Mouse (Mus musculus) skeletal muscle tissue, adult 2 months (tissue): ENCODE results near the gene Ly6g6d.
"Not testable (repeated sequence)": the region's sequence is repeated elsewhere in the genome, so short reads cannot be mapped to it uniquely, and the experiment has no call there.

Source experiments
- DNase-seq: peaks from one replicate; pipeline ENCODE4 v3.0.0-alpha.2; 2012; ENCODE audit warnings: low read depth, low spot score

The Ly6g6d gene

DNA sequence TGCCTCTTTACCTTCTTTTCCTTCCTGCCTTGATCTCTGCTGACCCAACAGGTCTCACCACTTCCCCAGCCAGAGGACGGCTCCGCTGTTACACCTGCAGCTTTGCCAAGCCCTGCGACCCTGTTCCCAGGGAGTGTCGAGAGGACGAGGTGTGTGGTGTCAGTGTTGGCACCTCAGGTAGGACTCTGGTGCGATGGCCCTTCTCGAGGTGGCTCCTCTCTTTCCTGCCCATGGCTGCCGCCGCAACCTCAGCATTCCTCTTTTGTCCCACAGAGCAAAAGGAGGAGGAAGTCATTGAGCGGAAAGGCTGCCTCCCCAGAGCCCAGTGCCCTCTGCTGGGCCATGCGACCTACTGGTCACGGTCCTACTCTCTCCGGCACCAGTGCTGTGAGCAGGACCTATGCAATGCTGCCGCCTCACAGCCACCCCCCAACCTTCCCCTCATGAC lies at the start of gene Ly6g6d:
TSS of gene Ly6g6d (minus strand) at position 280 of the 448 bp plus-strand sequence.
- no peak for DNase-seq

DNA sequence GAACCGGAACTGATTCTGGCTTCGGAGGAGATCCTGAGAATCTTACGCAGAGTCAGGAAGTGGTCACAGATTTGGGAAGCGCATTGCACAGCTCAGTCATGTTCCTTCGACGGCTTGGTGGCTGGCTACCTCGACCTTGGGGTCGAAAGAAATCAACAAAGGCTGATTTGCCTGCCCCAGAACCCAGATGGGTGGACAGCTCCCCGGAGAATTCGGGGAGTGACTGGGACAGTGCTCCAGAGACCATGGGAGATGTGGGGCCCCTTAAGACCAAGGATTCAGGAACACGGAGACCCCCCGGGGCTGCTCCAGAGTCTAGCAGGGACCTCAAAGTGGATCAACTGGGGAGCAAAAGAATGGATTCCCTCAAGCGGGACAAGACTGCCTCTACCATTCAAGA lies 49.2 kb upstream of the Ly6g6d start:
- DNase-seq, result no peak

- peak; percentile 60 for DNase-seq
Observed at GRCm38 (mm10) chr17:35126206-35126611, 48.3 kb upstream of the Ly6g6d start, which contains the start of gene D17H6S53E. D17H6S53E (plus strand) TSS chr17:35126373.

DNA sequence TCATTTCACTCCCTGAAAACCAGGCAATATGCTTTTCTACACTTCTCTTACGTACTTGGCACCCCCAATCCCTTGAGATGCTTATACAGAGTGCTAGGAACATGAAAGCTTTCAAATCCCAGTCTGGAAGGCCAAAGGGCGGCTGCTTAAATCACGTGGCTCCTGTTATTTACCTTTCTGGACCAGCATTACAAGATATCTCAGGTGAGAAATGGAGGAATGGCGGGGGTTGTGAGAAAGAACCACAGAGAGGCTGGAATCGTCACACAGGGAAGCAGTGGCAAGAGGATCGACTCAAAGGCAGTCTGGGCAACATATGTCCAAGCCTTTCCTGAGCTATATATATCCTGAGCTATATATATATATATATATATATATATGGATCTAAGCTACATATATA lies 47.7 kb upstream of the Ly6g6d start:
- no peak for DNase-seq

GRCm38 (mm10) chr17:35125081-35125480 lies 47.2 kb upstream of the Ly6g6d start:
- no peak for DNase-seq

DNA sequence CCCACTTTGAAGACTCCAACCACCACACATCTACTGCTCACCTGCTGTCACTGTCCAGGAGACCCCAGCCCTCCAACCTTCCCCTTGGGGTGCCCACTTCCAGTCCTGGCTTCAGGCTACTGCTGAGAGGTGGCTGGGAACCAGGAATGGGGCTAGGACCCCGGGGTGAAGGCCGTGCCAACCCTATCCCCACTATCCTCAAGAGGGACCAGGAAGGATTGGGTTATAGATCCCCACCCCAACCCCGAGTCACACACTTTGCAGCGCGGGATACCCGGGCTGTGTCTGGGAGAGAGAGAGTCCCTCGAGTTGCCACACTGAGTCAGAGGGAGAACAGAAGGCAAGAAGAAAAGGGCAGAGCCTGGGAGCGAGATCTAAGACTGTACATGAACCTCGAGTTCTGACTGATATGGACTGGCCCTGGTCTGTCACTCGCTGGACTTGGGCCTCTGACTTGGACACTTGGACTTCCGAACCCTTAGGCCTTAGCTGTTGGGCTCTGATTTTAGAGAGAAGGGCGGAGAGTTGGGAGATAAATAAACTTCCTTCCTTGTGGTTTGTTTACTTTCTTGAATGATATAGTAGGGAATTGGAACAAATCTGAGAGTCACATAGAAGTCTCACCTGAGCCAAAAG lies 46.5 kb upstream of the Ly6g6d start:
- DNase-seq, result not testable (repeated sequence)

DNA sequence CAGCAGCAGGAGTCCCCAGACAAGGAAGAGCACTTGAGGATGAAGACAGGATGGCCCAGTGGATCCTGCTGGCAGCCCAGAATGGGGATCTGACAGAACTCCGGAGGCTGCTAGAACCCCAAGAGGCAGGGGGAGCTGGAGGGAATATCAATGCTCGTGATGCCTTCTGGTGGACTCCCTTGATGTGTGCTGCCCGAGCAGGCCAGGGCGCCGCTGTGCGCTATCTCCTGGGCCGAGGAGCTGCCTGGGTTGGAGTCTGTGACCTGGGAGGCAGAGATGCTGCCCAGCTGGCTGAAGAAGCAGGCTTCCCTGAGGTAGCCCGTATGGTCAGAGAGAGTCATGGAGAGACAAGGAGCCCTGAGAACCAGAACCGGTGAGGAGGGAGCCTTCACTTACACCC lies 45.4 kb upstream of the Ly6g6d start:
- not testable (repeated sequence) for DNase-seq

GRCm38 (mm10) chr17:35121871-35122303 lies 44.0 kb upstream of the Ly6g6d start, which contains the start of gene Csnk2b:
Csnk2b (minus strand) TSS chr17:35122053.
- DNase-seq, result peak; percentile 40

- DNase-seq, result peak; percentile 98
Observed at GRCm38 (mm10) chr17:35121143-35121799, 43.4 kb upstream of the Ly6g6d start, which contains the start of gene Gpank1. Gpank1 (plus strand) TSS chr17:35121455.

DNA sequence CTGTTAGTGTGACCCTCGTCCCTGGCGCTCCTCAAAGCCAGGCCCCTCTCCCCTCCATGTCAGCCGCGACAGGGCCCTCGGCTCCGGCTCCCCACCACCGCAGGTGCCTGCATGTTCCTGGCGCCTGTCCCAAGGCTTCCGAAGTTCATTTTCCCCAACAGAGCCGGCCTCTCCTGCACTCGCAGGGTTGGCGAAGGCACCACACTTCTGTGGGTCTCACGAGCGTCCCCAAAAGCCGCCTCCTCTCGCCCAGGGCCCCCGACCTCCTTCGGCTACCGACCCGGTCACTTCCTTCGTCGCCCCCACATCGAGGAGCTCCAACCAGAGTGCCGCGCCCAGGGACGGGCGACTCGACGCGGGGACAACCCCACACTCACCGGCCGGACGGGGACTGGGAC lies 42.9 kb upstream of the Ly6g6d start:
- peak; percentile 32 for DNase-seq

- DNase-seq, result no peak
Observed at GRCm38 (mm10) chr17:35115046-35116019, 37.5 kb upstream of the Ly6g6d start, which contains the start of gene Ly6g5b. Ly6g5b (minus strand) TSS chr17:35115428.

- DNase-seq, result no peak
Observed at GRCm38 (mm10) chr17:35111774-35112173, 33.9 kb upstream of the Ly6g6d start.

DNA sequence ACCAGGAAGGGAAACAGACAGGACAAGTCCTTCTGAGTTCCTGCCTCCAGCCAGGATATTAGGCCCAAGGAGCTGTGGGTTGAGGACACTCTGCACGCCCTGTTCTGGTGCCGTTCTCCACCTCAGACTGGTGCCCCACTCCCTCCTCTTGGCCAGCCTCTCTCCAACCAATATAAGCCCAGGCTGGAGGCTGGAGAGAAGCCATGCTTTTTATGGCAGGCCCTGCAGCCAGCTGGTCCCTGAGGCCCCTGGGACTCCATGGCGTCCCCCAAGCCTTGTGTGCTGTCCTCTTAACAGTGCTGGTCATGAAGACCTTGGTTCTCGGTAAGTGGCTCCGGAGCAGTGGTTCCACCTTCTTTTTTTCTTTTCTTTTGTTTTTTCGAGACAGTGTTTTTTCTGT lies 30.2 kb upstream of the Ly6g6d start, which contains the start of gene Ly6g5c:
TSS of gene Ly6g5c (plus strand) at position 183 of the 400 bp plus-strand sequence.
- no peak for DNase-seq

DNA sequence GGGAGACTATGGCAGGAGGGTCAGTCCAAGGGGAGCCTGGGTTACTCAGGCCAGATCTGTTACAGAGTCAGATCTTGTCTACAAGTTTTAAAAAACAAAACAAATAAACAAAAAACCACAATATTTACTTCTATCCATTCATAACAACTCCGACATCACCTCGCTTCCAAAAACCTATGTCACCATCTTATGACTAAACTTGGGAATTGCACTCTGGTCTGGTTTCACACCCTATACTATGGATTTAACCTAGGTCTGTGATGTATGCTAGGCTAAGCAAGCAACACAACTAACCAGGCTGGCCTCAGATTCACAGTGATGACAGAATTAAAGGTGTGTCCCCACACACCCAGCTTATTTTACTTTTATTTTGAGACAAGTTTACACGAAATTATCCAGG lies 28.7 kb upstream of the Ly6g6d start:
- no peak for DNase-seq

DNA sequence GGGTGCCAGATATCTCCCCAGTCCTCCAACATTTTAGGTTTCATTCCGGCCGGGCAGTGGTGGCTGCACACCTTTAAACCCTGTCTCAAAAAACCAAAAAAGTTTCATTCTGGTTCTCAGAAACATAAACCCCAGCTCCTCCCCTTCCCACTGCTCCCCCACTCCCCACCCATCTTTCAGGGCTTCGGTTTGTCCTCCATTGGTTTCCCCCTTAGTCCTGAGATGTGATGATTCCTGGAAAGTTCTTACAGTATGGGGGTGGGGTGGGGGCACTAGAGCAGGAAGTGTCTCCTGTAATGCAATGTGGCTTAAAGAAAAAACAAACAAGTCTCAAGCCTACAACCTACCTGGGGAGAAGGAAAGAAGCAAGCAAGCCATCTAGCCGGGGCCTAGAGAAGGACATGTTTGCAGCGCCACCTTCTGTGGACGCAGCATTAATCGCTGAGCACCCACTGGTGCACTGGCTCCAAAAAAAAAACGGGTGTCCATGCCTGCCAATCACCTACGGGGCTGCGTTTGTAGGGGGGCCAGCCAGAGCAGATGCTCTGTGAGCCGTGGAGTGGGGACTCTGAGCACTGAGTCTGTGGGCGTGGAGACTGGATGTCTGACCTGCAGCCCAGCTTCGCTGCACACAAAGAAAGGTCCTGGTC lies 28.0 kb upstream of the Ly6g6d start:
- DNase-seq, result no peak

- DNase-seq, result no peak
Observed at GRCm38 (mm10) chr17:35104754-35105153, 26.9 kb upstream of the Ly6g6d start.

DNA sequence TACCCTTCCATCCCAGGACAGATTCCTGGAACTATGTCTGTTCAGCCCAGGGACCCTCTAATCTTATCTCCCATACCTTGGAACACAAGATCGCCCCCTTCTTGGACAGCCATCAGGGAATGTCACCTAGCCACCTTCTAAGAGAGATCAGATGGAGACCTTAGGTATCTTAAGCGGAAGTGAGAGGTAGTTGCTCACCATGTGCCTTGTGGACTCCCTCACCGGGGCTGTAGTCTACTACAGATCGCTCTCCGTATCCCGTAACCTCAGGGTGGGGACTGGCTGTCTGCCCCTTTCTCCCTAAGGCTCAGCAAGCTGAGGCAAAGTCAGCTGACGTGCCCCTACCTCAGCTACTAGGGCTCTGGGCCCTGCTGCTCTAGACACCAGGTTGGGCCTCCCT lies 26.2 kb upstream of the Ly6g6d start:
- DNase-seq, result no peak

- DNase-seq, result peak; percentile 23
Observed at GRCm38 (mm10) chr17:35103221-35103690, 25.4 kb upstream of the Ly6g6d start.

- no peak for DNase-seq
Observed at GRCm38 (mm10) chr17:35102299-35102698, 24.4 kb upstream of the Ly6g6d start.

- DNase-seq, result no peak
Observed at GRCm38 (mm10) chr17:35101161-35101560, 23.3 kb upstream of the Ly6g6d start.

- no peak for DNase-seq
Observed at GRCm38 (mm10) chr17:35100196-35100765, 22.4 kb upstream of the Ly6g6d start.
